Mouse (Mus musculus) erythroblast, embryonic 14.5 days (primary cell): ENCODE results near the gene Galk1.

Experiments
- GATA1 ChIP-seq: IDR thresholded peaks from 2 replicates; pipeline ENCODE4 v1.6.1; 2012; ENCODE audit warnings: low read length, inconsistent platforms, mixed read lengths
- TAL1 ChIP-seq: IDR thresholded peaks from 3 replicates; pipeline ENCODE4 v1.6.1; 2012; ENCODE audit warnings: low read length, inconsistent platforms, mixed read lengths

GRCm38 (mm10) chr11:115964977-115965604 lies 47.4 kb downstream of the Galk1 start:
- TF ChIP-seq TAL1 = no peak
- no peak for TF ChIP-seq GATA1
